Mouse (Mus musculus): ENCODE measurements around the gene Tcf20.
"Not testable (repeated sequence)": the region's sequence is repeated elsewhere in the genome, so short reads cannot be mapped to it uniquely, and the experiment has no call there.

Tcf20 gene

DNA sequence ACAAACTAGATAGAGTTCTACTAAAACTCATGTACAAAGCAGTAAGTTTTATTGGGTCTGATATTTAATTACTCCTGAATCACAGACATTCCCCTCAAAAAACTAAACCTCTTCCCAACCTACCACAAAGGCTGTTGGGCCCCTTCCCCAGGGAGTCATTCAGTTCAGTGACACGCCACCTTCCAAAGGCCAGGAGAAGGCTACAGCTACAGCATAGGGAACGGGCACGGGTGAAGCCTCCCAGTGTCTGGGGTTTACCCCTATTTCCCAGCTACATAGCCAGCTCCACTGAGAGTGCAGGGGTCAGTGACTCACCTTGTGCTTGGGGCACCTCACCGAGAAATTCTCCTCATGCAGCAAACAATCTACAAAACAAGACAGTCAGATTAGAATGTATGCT lies 172.4 kb downstream of the Tcf20 start:
- CTCF ChIA-PET: no interaction called here

DNA sequence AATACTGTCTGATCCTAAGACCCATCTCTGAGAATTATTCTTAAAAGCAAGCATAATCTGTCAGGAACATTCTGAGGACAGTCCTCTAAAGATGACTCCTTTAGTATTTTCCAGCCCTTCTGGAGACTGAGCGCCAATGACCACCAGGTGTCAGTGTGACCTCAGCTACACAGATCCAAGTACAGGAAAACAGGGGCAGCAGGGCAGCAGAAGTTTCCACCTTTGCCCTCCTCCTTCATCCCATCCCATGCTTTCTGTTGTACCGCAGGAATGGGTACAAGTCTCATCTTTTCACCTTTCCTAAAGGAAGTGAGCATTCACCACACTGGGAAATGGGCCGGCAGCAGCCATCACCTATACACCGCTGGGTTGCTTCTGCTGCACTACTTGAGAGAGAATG lies 172.9 kb downstream of the Tcf20 start:
- CTCF ChIA-PET: no interaction called here

DNA sequence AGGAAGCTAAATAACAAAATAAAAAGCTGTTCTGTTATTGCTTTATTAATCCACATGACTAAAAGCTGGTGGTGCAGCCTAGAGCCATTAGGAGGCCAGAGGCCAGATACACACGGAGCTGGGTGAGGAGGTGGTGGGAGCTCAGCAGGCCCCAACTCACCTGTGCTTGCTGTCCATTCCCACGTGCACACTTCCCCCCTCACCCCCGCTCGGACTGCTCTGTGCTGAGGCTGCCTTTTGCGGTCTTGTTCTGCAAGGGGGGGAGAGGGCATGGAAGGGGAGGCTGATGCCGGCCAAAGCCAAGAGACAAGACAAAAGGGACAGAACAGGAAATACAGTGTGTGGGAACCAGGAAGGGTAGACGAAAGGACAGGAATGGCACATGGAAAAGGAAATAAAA lies 173.4 kb downstream of the Tcf20 start:
- CTCF ChIA-PET: interaction anchor here (0.7 to 1.0 kb wide), 2 partner anchors 223 to 232 kb away, joined by 3 to 9 read pairs; no protein-coding TSS in a partner anchor

DNA sequence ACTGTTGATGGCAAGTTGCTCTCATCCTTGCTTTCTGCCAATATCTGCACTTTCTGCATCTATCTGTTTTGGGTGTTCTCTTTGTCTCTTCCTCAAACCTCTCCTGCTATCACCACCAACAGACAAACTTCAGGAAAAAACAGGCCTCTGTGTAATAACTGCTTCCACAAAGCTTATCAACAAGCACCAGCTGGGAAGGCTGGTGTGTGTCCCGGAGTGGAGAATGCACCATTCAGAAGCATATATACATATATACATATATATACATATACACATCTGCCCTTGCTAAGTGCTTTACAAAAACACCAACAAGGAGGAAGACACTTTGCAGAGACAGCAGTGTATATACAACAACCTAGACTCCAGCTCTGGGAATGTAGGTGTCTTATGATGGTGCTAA lies 177.1 kb downstream of the Tcf20 start:
- CTCF ChIA-PET: no interaction called here

DNA sequence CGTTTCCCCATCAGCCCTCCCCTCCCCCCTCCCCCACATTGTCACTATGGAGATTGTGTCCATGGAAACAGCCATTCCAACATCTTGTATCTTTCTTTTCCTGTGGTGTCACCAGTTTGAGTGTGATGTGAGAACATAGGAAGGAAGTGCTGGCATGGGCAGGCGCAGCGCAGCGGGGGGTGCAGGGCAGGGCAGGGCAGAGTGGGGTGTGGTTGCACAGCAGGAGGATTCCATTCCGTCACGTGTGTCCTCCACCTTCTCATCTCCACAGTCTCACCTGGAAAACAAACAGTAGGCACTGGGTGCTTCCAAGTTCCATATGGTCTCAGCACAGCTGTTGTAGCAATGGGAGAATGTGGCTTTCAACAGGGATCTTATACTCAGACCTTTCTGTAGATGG lies 178.2 kb downstream of the Tcf20 start:
- CTCF ChIA-PET: no interaction called here

DNA sequence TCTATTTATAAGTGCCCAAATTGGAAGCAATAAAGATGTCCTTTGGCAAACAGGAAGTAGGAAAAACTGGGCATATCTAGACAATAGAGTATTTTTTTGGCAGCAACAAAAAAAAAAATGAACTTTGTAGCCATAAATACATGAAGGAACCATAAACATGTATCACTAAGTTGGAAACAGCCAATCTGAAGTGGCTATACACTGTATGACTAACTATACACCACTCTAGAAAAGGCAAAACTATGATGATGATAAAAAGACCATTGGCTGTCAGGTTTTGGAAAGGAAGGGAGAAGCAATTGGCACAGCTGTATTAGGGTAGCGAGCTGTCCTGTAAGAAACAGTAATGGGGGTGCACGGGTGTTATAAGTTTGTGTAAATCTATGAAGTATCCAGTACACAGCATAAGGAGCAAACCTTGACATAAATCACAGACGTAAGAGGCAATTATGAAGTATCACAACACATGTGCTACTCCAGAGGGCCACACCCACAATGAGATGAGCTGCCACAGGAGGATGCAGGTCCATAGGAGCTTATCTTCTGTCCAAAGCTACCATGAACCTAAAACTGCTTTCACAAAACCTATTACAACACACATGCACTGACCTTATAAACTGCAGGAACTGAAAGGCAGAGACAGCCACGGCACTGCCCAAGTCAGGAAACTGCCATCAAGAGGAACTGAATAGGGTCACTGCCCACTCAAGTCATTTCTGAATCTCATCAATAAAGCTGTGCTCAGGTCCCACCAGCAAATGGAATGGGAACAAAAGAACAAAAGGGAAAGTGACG lies 180.5 kb downstream of the Tcf20 start:
- CTCF ChIA-PET: no interaction called here

DNA sequence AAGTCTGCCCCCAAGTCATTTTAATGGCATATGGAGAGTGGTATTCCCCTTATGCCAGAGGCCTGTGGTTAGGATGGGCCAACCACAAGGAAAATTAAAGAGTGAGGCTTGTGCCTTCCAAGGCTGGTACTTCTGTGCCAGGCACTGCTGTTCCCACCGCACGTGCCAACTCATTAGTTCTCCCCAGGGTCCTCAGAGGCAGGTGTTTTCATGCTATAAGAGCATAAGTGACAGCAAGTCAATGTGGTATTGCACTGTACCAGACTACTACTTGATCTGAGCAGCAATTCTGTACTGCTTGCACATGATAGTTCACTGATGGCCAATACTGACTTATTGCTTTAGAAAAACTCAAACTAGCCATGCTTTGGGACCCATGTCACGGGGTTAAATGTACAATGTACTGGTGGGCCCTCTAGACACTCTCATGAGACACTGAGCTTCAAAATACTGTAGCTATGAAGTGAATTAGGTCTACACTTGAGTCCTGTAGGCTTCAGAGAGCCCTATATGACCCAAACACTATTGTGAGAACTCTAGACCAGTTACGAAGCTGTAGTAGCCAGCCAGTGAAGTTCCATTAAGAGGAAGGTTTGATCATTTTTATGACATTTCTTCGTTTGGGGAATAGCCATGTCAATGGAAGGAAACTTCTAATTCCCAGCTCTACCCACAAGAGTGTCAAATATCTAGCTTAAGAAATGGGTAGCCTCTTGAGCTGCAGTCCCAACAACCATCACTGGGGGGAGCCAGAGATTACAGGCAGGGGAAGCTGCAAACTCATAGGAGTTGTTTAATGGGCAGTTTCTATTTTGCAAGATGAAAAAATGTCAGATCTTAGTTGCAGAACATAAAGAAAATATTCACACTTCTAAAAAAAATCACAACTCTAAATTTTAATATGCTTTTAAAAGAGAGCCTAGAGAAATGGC lies 182.7 kb downstream of the Tcf20 start:
- CTCF ChIA-PET: interaction anchor here (0.6 to 1.0 kb wide), 3 partner anchors 233 to 518 kb away, joined by 3 to 4 read pairs (median 3); no protein-coding TSS in a partner anchor

DNA sequence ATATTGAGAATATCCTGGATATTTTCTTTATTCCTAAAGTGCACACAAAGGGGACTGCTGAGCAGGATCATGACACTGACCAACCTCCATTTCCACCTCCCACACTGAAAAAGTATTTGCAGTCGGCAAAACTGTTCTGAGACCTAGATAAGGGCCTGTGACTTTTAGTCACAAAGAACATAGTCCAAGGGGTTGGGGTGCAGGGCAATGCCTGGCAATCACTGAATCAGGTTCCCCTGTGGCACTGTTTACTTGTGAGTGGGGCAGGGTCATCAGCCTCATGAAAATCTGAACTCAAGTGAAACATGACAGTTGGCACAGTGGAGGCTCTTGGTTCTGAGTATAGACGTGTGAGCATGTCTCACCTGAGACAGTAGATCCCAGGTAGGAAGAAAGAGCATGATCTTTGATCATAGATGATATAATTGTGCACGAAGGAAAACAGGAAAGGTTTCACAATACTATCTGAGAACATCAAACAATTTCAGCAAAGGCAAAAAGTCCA lies 191.7 kb downstream of the Tcf20 start:
- CTCF ChIA-PET: no interaction called here

DNA sequence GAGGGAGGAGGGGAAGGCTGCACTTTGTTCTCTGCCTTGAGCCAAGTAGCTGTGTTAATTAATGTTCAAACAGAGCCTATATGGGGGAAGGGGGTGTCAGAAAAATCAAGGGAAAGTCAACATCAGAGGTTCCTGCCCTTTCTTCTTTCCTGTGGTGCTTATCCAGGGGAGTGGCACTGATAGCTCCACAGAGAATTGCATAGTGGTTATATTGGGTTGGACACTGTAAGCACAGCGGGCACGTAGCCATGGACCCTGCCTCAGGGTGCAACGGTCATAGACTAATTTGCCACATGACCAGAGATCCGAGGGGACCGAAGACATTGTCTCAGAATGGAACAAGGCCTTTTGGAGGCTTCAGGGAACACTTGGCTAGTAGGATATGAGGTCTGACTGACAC lies 193.4 kb downstream of the Tcf20 start, which contains the start of gene Cyp2d26:
Gene Cyp2d26, minus strand, starts transcription at position 18 of the 400 bp plus-strand sequence.
- CTCF ChIA-PET: no interaction called here

DNA sequence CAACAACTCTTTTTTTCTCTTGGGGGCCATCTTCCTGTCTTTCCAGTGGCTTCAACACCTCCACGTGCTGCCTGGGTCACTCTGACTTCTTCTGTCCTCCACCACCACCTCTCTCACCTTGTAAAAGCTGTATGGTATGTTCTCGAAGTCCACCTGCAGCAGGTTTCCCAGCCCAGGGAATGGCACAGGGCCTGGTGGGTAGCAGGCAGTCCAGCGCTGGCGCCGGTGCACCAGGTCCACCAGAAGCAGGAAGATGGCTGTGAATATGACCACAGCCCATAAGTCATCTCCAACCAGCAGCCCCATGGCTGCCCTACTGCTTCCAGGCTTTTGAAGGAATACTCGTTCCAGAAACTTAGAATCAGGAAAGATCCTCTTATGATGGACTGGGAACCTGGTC lies 193.8 kb downstream of the Tcf20 start:
- CTCF ChIA-PET: no interaction called here

DNA sequence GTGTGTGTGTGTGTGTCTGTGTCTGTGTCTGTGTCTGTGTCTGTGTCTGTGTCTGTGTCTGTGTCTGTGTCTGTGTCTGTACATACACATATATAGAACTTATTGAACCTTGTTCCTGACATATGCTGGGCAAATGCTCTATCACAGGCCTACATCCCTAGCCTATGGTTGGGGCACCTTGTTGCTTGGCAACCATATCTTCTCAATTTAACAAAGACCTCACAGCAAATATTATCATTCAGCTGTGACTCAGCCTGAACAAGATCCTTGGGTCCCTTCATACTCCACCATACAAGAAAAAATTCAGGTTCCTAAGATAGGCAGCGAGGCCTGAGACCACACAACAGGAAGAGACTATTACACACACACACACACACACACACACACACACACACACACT lies 194.2 kb downstream of the Tcf20 start:
- CTCF ChIA-PET: no interaction called here

DNA sequence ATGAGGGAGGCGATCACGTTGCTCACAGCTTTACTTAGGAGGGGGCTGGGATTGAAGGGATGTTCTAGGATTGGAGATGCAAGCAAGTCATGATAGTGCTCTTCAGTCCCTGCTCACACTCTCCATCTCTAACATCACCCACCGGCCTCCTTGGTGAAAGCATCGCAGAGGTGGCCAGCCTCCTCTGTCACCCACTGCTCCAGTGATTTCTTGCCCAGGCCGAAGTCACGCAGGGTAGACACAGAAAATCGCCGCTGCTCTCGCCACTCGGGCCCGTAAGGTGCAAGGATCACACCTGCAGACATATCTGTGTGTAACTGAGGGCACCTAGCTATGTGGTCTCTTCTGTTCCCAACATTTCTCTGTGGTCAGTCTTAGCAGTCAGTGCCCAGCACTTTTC lies 195.1 kb downstream of the Tcf20 start:
- CTCF ChIA-PET: no interaction called here

DNA sequence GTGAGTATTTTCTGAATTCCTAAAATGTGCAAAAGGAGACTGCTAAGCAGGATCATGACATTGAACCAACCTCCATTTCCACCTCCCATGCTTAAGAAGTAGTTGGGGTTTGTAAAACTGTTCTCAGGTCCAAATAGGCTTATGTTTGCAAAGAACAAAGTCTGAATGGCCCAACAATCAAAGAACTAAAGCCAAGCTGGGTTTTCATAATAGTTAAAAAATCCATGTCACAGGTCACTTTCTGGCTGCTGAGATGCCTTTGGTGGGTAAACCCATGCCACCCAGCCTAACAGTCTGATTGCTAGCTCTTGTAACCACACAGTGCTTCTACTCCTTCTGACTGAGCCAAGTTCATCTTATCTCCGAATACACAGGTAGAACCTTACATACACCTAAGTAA lies 203.1 kb downstream of the Tcf20 start:
- CTCF ChIA-PET: no interaction called here

DNA sequence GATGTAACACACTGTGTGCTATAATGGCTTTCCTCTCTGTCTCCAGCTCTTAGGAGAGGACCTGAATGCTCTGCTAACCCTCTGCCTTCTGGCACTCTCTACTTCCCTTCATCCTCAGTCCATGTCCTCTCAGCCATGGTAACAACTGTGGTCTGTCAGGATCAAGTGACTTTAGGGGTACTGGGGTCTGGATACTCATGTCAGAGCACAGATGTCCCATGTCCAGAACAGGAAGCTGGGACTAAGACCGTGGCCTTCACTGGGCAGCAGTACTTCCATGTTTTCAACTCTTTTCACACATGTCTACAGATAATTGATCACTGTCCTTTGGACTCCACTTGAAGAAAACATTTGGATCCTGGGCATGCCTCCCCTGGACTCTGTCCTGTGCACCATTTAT lies 203.9 kb downstream of the Tcf20 start:
- CTCF ChIA-PET: no interaction called here

DNA sequence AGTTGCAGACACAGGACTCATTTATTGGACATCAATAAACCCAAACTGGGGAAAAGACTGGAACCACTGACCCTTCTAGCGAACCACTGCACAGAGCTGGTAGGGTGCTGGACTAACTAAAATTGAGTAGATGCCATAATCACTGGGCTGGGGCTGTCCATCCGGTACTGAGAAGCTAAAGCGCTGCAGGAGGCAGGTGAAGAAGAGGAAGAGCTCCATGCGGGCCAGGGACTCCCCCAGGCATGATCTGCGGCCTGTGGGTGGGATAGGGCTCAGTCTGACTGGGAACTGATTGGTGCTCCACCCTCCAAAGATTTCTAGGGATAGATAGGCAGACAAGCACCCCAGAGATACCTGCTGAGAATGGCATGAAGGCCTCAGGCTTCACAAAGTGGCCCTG lies 209.8 kb downstream of the Tcf20 start:
- CTCF ChIA-PET: not testable (repeated sequence)

DNA sequence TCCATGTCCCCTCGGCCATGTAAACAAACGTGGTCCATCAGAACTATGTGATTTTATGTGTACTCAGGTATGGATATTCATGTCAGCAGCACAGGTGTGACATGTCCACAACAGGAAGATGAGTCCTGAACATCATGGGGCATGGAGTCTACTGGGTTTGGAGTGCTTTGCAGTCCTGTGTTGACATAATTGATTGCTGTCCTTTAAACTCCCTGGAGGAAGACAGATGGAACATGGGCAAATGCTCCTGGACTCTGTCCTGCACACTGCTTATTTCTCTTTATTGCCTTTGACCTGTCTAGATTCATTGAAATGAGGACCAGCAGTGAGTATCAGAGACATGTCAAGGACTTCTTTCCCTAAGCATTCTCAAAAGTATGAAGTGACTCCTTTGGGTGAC lies 221.7 kb downstream of the Tcf20 start:
- CTCF ChIA-PET: no interaction called here

DNA sequence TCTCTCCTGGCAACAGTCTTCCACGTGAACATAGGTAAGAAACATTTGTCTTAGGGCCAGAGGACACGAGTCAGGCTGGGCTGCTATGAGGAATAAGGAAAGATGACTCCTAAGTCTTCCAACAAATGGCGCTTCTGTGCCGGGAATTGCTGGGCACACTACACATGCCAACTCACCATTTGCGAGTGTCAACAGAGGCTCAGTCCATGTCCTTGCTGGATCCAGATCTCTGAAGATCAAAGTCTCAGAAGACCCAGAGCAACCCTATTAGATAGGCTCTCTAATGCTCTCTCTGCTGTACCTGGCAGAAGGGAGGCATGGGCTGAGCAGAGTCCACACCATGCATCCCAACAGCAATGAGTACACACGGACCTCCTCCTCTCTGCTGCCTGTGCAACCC lies 222.8 kb downstream of the Tcf20 start:
- CTCF ChIA-PET: no interaction called here

DNA sequence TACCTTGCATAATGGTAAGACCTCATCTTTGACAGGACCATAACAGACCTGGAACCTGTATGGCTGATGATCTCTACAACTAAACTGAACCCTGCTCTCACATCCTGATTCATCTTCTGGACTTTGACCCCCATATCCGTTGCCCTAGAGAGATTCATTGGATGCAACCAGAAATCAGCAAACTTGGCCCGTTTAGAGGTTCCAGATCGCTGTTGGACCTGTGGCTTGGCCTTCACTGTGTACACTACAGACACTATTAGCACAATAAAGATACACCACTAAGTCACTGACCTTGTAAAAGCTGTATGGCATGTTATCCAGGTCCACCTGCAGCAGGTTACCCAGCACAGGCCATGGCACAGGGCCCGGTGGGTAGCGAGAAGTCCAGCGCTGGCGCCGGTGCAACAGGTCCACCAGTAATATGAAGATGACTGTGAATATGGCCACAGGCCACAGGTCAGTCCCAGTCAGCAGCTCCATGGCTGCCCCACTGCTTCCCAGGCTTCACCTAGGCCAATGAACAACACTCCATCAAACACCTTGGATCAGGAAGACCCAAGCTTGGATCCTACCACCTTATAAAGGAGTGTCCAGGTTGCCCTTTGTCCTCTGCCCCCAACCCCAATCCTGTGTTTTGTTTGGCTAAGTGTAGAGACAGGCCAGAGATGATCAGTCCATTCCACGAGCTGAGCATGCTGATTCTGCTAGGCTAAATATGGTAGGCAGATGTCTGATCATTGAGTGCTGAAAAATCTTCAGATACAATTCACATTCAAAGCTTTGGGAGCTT lies 223.8 kb downstream of the Tcf20 start, which contains the start of gene Cyp2d40:
Gene Cyp2d40, minus strand, starts transcription at position 553 of the 790 bp plus-strand sequence.
- CTCF ChIA-PET: no interaction called here
